Mouse (Mus musculus) ES-Bruce4 (cell line): Measurements from ENCODE around the gene 4930558K02Rik. TPM values are rescaled to one million over a fixed set of nuclear protein-coding genes. Genes with fewer than 3 reads are reported as not detected.

Source experiments
- H3K27ac ChIP-seq: 2 replicates; pipeline ENCODE4 v1.5.1; 2012; ENCODE audit warnings: low read length, inconsistent platforms; ENCODE audit not compliant: insufficient read depth
- H3K27me3 ChIP-seq: 2 replicates; pipeline ENCODE4 v1.6.1; 2012; ENCODE audit warnings: mild to moderate bottlenecking, low read length, inconsistent platforms; ENCODE audit not compliant: control insufficient read depth, poor library complexity, insufficient read depth, severe bottlenecking
- H3K36me3 ChIP-seq: 2 replicates; pipeline ENCODE4 v1.6.1; 2012; ENCODE audit warnings: inconsistent platforms, mild to moderate bottlenecking, low read length, moderate library complexity; ENCODE audit not compliant: control insufficient read depth, poor library complexity, insufficient read depth, severe bottlenecking
- H3K4me1 ChIP-seq: one replicate; pipeline ENCODE4 v1.8.1; 2011; ENCODE audit warnings: low read length; ENCODE audit not compliant: control insufficient read depth, insufficient read depth
- H3K4me3 ChIP-seq: 2 replicates; pipeline ENCODE4 v1.5.1; 2011; ENCODE audit warnings: low read depth, mild to moderate bottlenecking, low read length
- H3K9ac ChIP-seq: 2 replicates; pipeline ENCODE4 v1.6.1; 2012; ENCODE audit warnings: low read depth, mild to moderate bottlenecking, inconsistent platforms; ENCODE audit not compliant: poor library complexity, severe bottlenecking
- H3K9me3 ChIP-seq: replicated peaks from 2 replicates; pipeline ENCODE4 v1.6.1; 2012; ENCODE audit warnings: mild to moderate bottlenecking, low read length, inconsistent platforms; ENCODE audit not compliant: control insufficient read depth, poor library complexity, insufficient read depth, severe bottlenecking
- CTCF ChIP-seq: IDR thresholded peaks from one replicate; pipeline ENCODE4 v1.8.1; 2011; ENCODE audit warnings: low read depth, low read length
- EP300 ChIP-seq: IDR thresholded peaks from 2 replicates; pipeline ENCODE4 v1.6.1; 2011; ENCODE audit warnings: low read depth, low read length; ENCODE audit not compliant: insufficient read depth
- POLR2A ChIP-seq: IDR thresholded peaks from one replicate; pipeline ENCODE4 v1.8.1; 2011; ENCODE audit warnings: low read length; ENCODE audit not compliant: insufficient read depth
- polyA plus RNA-seq: library from polyadenylated mRNA; stranded (reverse); fragments of >200 nt; gene quantifications from 2 replicates; pipeline ENCODE4 v1.2.4, GENCODE M21; 2011; ENCODE audit warnings: low read depth; ENCODE audit not compliant: missing spikeins, insufficient read depth, insufficient read length

The 4930558K02Rik gene
- polyA plus RNA-seq, 1 experiment, result not detected

DNA sequence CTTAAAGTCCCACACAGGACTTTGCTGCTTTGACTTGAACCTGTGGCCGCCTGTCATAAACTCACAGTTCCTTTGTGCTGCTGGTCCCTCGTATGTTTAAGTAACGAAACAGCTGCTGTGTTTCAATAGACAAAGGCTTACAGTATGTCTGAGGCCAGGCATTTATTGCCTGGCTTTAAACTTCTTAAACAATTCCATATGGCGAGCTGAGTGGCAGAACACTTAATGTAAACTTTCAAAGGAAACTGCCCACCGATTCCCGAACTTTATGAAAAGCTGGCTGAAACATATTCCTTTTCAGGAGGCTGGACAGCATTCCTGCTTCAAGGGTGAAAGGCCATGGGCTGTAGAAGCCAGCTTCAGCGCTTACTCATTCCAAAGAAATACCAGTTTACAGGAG lies 37.5 kb upstream of the 4930558K02Rik start:
- TF ChIP-seq POLR2A, result no peak
- no peak for TF ChIP-seq EP300
- no peak for TF ChIP-seq CTCF
- H3K4me1 ChIP-seq, result no peaks in the 10 kb centered on the region
- no peaks in the 10 kb centered on the region for H3K36me3 ChIP-seq
- H3K27me3 ChIP-seq, result no peaks in the 10 kb centered on the region
- no peak overlapping the region for H3K4me3 ChIP-seq
- no peak overlapping the region for H3K9ac ChIP-seq
- H3K27ac ChIP-seq, result no peak overlapping the region
- no peaks in the 10 kb centered on the region for H3K9me3 ChIP-seq

DNA sequence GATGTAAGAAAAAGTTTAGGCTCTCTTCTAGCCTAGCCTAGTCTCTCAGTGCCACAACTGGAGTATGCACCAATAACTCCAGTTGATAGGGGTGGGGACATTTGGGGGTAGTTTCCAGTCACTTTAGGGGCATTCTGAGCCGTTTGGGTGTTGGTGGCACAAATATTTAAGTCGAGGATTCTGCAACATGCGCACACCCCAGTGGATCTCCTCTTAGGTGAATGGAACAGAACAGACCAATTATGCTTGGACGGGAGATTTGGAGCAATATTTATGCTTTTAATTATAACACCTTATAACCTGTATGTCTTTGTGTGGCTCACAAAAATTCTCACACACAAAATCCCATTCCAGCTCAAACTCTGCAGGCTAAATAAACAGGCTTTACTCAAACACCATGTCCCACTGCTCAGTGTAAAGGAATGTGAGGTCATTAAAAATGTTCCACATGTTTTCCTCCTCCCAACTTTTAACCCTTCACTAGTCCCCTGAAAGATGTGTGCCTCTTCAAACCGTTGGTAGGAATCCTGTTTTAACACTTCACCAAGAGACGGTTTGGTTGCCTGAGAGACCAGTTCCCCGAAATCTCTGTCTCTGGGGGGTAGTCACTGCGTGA lies 35.9 kb upstream of the 4930558K02Rik start:
- Histone ChIP-seq H3K27ac (no peak overlapping the region), H3K27me3 (no peaks in the 10 kb centered on the region), H3K9ac (no peak overlapping the region), H3K9me3 (no peaks in the 10 kb centered on the region), H3K4me1 (no peaks in the 10 kb centered on the region), H3K4me3 (no peak overlapping the region), H3K36me3 (no peaks in the 10 kb centered on the region)
- TF ChIP-seq POLR2A, result no peak
- no peak for TF ChIP-seq EP300
- no peak for TF ChIP-seq CTCF

DNA sequence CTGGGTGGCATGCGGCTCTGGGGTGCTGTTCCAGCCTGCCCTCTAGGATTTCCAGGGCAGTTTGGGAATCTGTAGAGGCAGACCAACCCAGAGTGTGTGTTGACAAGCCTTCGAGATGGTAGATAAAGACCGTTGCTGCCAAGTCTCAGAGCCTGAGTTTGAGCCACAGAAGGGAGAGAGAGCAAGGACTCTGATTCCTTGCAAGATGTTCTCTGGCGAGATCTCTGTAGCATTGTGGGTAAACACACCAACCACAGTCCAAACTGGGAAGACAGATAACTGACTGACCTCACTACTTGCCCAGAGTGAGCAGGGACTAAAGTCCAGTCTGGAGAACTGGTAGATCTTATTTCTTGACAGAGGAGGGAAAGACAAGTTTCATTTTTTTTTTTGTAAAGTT lies 34.1 kb upstream of the 4930558K02Rik start:
- Histone ChIP-seq H3K36me3 (no peaks in the 10 kb centered on the region), H3K27me3 (no peaks in the 10 kb centered on the region), H3K27ac (no peak overlapping the region), H3K9me3 (no peaks in the 10 kb centered on the region), H3K9ac (no peak overlapping the region), H3K4me3 (no peak overlapping the region), H3K4me1 (no peaks in the 10 kb centered on the region)
- TF ChIP-seq POLR2A, result no peak
- TF ChIP-seq EP300, result no peak
- TF ChIP-seq CTCF, result no peak

DNA sequence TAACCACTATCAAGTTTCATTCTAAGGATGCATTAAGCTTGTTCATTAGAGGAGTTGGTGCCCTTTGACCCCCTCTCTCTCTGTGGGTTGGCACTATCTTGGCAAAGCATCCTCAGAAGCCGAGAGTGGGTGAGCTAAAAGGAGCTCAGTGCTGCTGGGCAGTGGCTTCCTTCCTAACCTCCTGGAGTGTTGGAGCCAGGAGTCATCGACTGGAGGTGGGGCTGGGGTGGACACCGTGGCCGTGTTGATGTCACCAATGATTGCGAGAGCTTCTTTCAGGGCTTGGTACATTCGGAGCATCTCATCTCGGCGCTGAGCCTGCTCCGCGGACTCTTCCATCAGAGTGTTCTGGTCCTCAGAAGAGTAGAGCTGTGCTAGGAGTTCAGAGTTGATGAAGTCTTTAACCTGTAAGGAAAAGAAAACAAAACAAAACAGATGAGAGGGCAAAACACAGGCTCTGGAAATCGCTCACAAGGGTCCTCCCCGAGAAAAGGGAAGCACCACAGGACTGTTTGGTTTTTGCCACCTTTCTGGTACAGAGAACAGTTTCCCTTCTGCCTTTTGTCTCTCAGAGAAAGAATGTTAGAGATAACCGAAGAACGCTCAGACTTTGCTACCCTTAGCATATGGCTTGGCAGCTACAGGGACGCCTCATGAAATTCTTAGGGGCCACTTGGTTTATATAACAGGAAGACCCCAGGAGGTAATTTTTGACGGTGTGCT lies 32.2 kb upstream of the 4930558K02Rik start:
- Histone ChIP-seq H3K4me3 (no peak overlapping the region), H3K9me3 (no peaks in the 10 kb centered on the region), H3K36me3 (no peaks in the 10 kb centered on the region), H3K27ac (no peak overlapping the region), H3K27me3 (no peaks in the 10 kb centered on the region), H3K9ac (no peak overlapping the region), H3K4me1 (no peaks in the 10 kb centered on the region)
- TF ChIP-seq POLR2A (no peak), EP300 (no peak), CTCF (no peak)

DNA sequence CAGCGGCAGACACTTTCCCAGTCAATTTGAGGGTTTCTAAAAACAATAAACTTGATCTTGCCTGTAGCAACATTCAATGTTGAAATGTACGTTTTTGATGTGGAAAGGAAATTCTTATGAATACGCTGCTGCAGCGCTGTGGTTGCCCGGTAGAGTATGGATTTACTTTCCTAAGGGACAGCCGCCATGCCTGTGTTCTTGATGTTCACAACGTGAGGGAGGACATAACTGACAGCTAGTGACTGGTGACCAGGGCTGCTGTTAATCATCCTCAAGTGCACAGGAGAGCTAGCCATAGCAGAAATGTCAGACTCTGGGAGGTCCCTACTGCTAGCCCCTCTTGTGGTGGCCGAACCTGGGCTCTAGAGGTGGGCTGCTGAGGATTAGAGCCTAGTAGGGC lies 29.6 kb upstream of the 4930558K02Rik start:
- no peaks in the 10 kb centered on the region for H3K9me3 ChIP-seq
- TF ChIP-seq EP300, result no peak
- TF ChIP-seq CTCF, result no peak
- no peak for TF ChIP-seq POLR2A
- no peak overlapping the region for H3K9ac ChIP-seq
- no peak overlapping the region for H3K4me3 ChIP-seq
- no peak overlapping the region for H3K27ac ChIP-seq
- H3K36me3 ChIP-seq, result no peaks in the 10 kb centered on the region
- H3K4me1 ChIP-seq, result no peaks in the 10 kb centered on the region
- no peaks in the 10 kb centered on the region for H3K27me3 ChIP-seq

DNA sequence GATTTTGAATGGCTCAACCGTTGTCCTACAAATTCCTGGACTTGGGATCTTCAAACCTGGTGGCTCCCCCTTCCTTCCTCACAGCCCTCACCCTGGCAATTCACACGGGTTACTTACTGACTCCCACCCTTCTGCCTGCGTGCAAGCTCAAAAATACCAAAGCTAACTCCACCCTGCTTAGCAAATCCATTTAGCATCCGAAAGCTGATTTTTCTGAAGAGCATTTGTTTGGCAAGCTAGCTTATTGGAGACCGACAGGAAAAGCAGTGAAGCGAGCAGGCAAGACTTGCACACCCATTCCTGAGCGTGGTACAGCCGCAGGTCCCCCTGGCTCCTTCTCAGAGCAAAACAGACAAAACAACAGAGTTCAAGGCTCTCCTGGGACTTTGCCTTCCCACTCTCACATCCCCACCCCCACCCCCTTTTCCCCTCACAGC lies 29.2 kb upstream of the 4930558K02Rik start:
- no peak overlapping the region for H3K4me3 ChIP-seq
- no peaks in the 10 kb centered on the region for H3K36me3 ChIP-seq
- no peaks in the 10 kb centered on the region for H3K9me3 ChIP-seq
- TF ChIP-seq POLR2A (no peak), CTCF (no peak), EP300 (no peak)
- H3K27ac ChIP-seq, result no peak overlapping the region
- no peaks in the 10 kb centered on the region for H3K27me3 ChIP-seq
- H3K4me1 ChIP-seq, result no peaks in the 10 kb centered on the region
- no peak overlapping the region for H3K9ac ChIP-seq
